Mouse (Mus musculus): Measurements from ENCODE around the gene Yjefn3.
"Not testable (repeated sequence)": the region's sequence is repeated elsewhere in the genome, so short reads cannot be mapped to it uniquely, and the experiment has no call there.

Gene Yjefn3

DNA sequence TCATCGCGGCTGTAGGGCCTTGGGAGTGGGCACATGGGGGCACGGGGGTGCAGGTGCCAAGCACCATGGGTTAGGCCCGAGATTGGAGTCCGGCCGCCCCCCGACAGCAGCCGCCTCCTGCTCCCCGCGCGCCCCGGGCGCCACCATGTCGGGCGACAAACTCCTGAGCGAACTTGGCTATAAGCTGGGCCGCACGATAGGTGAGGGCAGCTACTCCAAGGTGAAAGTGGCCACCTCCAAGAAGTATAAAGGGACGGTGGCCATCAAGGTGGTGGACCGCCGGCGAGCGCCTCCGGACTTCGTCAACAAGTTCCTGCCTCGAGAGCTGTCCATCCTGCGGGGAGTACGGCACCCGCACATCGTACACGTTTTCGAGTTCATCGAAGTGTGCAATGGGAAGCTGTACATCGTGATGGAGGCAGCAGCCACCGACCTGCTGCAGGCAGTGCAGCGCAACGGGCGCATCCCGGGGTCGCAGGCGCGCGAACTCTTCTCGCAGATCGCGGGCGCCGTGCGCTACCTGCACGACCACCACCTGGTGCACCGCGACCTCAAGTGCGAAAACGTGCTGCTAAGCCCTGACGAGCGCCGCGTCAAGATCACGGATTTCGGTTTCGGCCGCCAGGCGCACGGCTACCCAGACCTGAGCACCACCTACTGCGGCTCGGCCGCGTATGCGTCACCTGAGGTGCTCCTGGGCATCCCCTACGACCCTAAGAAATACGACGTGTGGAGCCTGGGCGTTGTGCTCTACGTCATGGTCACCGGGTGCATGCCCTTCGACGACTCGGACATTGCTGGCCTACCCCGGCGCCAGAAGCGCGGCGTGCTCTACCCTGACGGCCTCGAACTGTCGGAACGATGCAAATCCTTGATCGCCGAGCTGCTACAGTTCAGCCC lies at the start of gene Yjefn3, which contains the start of the genes Tssk6 and Ndufa13:
TSS of gene Yjefn3 (minus strand) at position 550 of the 900 bp plus-strand sequence.
TSS of gene Tssk6 (plus strand) at position 22 of the 900 bp plus-strand sequence.
TSS of gene Ndufa13 (minus strand) at position 396 of the 900 bp plus-strand sequence.
- DNase-seq (ENCODE audit: low spot score in 2 of 2): peak in 1 of 2 experiments; percentile 32

DNA sequence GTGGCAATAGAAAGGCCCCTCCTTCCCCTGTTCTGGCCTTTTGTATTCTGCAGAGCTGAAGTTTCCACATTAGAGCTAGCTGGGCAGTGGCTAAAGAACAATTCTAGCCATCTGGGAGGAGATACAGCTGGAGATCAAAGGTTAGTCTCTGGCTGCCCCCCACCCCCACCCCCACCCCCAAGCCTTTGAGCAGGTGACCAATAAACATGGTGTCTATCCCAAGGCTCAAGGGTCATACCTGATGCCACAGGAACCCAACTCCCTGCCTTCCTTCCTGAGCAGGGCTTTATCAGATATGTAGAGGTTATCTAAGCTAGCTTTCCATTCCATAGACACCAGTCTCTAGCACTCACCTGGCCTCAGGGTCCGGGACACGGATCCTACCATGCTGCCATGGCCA lies 47.8 kb upstream of the Yjefn3 start:
- DNase-seq (ENCODE audit: low spot score in 2 of 2): no peak

DNA sequence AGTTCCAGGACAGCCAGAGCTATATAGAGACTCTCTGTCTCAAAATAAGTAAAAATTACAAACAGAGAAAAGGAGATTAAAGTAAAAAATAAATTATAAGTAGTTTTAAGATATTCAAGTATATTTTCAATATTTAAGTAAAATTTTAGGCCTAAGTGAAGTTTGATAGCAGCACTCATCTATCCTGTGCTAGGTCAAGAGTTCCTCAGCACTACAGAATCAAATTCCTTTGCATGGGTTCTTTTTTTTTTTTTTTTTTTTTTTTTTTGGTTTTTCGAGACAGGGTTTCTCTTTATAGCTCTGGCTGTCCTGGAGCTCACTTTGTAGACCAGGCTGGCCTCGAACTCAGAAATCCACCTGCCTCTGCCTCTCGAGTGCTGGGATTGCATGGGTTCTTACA lies 40.0 kb upstream of the Yjefn3 start:
- not testable (repeated sequence) for DNase-seq (ENCODE audit: low spot score in 2 of 2)

DNA sequence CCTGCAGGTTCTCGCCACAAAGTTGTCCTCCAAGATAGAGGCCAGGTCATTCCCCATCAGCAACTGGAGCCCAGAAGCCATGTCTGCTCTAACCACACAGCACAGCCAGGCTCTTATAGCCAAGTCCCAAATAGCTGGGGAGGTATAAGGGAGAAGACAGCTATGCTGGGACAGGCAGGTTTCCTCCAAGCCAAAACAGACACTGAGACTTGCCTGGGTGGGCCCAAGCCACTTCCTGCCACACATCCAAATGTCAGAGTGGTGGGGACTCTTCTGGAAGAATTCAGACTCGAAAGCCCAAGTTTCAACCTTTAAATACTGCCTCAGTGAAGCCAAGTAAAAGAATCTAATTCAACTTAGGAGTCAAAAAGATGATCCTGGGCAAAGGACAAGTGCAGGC lies 37.9 kb upstream of the Yjefn3 start:
- DNase-seq (ENCODE audit: low spot score in 2 of 2): no peak

DNA sequence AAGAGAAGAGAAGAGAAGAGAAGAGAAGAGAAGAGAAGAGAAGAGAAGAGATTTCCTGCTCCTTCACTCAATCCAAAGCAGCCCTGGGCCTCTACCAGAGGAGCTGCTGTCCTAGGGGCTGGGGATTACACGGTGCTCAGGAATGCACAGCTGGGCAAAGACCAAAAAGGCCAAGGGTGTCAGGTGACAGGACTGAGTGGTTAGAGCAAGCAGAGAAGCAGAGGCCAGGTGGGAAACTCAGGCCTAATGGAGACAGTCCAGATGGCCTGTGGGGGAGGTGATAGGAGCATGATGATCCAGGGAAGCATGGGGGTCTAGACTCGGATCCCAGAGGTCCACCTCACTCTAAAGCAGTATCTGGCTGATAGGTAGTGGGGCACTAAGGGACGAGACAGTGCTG lies 37.1 kb upstream of the Yjefn3 start:
- DNase-seq (ENCODE audit: low spot score in 2 of 2): no peak

DNA sequence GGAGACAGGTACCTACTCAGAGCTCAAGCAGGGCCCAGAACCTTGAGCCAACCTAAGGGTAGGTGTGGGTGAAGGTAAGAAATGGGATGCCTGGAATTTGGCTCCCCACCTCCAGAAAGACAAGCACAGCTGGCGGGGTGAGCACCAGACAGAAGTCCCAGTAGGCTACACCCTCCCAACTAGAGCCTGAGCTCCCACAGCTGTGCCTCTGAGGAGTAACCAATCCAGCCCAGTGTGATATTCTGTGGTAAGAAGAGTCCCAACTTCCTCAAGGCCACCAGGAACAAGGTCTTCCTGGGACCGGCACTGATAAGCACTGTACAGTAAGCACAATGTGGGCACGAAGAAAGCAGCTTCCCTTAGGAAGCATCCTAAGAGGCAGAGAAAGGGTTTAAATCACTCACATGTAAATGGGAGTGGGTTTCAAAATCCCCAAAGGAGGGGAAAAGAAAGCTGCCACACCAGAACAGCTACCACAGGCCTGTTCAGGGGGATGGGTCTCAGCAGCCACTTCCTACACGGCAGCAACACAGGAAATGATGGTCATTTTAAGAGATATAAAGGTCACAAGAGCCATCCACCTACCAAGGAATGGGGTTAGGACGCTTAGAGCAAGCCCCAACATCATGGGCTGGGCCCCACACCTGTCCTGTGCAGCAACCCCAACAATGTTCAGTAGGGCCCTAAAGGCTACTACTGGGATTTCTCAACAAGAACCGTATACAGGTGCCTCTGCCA lies 35.9 kb upstream of the Yjefn3 start:
- no peak for DNase-seq (ENCODE audit: low spot score in 2 of 2)

DNA sequence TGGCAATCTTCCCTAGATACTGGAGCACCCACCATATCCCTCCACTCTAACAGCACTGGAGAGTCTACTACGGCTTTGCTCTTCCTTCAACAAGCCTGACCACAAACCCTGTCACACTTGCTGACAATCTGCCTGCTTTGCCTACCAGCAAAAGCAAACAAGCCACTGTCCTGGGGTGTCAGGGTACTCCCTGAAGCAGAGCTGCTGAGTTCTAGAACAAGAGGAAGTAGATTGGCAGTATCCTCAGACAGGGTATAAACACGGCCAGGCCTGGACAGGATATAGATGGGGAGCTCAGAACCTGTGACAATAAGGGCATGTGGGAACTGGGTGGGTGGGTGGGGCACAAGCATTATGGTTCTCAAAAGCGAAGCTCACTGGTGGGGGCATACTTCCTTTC lies 35.0 kb upstream of the Yjefn3 start:
- no peak for DNase-seq (ENCODE audit: low spot score in 2 of 2)

DNA sequence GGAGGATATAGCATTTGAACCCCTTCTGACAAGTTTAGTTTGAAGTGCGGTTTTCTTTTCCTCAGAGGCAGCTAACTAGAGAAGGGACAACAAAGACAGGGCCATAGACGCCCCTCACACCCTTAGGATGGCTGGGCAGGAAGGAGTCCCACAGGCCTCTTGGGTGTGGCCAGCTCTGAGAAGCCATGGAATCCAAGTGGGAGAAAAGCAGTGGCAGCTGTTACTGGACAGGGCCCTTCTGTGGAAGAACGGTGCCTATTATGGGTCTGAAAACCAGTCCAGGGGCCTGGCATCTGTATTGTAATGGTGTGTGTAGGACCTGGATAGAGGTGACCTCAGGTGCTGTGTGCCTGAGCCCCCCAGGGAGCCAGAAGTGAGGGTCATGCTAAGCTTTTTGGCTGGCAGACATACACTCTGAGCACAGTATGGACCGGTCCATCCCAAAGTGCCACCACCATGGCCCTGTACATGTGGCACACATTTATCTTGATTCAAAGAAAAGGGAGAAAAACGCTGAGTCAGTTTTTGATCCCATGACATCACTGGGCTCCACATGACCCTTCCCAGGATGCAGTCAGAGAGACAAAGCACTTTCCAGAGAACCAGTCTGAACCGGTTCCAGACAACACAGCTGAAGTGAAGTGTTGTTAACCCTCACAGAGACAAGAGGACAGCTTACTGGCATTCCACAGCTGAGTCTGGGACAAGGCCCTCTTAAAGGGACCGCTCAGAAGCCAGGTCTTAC lies 33.7 kb upstream of the Yjefn3 start:
- DNase-seq (ENCODE audit: low spot score in 2 of 2): no peak

DNA sequence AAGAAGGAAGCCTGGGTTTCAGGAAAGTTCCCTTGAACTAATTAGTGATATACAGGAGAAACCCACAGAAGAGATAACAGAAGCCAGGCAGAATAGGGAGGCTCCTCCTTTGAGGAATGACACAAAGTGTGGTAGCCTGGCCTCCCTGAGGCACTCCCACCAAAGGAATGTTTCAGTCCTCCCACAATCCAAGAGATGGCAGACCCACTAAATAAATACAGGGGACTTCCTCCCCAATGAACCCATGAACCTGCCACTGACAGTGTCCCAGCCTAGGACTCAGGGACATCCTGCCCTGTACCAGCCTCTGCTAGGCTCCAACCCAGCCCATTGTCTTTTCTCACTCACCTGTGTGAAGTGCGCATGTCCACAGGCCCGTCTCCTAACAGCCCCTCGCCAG lies 32.9 kb upstream of the Yjefn3 start:
- DNase-seq (ENCODE audit: low spot score in 2 of 2): no peak

DNA sequence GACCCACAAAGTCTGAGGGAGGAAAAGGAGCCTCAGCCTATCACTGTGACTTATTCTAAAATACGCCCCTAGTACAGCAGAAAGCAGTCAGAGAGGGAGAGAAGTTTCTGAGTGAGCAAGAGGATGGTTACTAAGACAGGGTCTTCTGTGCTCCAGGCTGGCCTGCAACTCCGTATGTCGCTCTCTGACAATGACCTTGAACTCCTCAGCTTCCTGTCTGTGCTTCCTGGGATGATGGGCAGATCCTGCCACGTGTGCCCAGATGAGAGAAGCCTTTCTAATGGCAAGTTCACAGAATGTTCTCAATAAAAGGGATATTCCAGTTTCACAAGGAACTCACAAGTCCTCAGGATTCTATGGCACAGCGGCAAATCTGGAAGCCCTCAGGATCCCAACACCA lies 32.1 kb upstream of the Yjefn3 start:
- no peak for DNase-seq (ENCODE audit: low spot score in 2 of 2)

DNA sequence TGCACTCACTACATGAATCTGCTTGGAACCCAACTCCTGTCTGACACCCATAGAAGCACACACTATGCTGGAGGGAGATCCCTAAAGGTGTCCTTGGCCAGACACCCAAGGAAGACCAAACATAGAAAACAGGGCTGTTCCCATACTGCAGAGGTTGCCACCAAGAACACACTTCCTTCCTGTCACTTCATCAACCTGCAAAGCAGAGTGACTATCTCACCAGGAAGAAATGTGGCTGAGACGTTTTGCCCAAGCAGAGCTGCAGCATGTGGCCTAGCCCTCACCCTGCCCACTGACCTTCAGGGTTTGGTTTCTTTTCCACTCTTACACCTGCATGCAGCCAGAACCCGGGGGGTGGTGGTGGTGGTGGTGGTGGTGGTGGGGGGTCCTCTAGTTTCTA lies 31.3 kb upstream of the Yjefn3 start:
- DNase-seq (ENCODE audit: low spot score in 2 of 2): no peak

DNA sequence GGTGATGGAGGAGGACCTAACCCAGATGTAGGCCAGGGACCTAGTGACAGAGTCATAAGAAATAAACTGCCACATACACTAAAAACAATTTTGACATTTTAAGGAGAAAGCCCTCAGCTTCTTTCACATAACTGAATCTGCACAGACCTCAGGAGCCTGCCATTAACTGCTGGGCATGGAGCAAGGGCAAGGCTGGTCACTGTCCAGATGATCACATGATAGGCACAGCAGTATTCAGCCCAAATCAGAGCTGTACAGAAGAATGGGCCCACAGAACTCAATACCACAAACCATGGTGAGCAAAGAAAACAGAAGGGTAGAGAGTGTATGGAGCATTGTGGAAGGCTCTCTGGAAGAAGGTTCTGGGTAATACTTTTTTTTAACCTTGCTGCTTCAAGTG lies 24.4 kb upstream of the Yjefn3 start:
- no peak for DNase-seq (ENCODE audit: low spot score in 2 of 2)

DNA sequence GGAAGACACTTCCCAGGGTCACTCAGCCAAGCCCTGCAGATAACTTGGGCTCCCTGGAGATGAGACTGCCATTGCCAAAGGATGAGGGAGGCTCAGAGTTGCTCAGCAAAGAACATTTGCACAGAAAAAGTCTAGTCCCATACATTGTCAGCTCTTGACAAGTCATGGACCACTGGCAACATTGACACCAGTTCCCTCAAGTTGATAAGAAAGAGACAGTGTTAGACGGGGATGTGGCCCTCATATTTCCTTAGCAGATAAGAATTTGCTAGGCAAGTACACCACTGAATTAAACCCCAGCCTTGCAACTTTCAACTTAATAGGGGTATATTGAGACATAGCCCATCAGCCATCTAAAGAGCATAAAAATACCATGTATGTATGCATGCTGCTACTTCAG lies 21.5 kb upstream of the Yjefn3 start:
- DNase-seq (ENCODE audit: low spot score in 2 of 2): no peak

DNA sequence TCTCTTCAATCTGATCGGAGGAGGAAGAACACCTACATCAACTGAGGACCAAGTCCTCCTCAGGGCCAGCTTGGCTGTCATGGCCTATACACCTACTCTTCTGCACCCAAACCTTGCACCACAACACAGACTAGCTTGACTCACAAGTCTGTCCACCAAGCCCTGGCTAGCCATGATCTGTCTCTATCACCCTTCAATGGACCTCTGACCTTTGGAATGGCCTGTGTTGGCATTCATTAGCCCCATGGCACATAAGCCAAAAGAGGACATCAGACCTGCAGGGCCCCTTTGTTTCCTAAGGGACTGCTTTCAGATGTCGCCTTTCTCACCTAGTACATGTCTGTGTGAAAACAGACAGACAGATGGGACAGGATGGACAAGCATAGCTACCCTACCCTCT lies 18.6 kb upstream of the Yjefn3 start:
- DNase-seq (ENCODE audit: low spot score in 2 of 2): no peak

DNA sequence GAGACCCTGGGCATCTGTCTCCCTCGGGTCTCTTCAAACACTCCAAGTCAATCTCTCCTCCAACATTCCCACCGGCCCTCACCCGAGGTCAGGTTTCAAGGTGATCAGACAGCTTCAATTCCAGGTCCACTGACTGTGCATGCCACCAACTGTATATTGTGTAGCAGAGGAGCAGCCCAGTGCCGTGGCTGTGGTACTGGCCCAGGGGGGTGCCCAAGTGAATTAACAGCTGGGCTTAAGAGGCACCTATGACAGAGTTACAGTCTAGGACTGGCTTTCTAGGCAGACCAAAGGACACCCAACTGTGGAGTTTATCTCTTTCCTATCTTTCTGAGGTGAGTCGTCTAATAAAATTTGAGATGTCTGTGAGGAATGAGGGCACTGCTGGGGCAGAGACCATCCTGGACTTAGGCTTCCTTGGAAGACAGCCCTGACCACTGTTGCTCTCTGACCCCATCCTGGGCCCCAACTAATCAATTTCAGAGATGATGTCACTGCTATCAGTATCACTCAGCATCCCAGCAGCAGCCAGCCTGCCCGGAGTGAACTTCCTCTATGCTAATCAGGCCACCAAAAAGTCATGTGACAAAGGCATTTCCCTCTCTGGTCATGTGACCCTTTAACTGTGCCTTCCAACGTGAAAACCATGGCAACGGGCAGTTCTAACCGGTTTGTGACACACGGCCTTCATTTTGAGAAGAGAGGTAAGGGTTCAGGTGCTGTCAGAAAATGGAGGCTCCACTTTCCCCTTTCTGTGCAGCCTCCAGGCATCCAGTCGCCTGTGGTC lies 17.6 kb upstream of the Yjefn3 start:
- peak in 1 of 2 experiments; percentile 46 for DNase-seq (ENCODE audit: low spot score in 2 of 2)

DNA sequence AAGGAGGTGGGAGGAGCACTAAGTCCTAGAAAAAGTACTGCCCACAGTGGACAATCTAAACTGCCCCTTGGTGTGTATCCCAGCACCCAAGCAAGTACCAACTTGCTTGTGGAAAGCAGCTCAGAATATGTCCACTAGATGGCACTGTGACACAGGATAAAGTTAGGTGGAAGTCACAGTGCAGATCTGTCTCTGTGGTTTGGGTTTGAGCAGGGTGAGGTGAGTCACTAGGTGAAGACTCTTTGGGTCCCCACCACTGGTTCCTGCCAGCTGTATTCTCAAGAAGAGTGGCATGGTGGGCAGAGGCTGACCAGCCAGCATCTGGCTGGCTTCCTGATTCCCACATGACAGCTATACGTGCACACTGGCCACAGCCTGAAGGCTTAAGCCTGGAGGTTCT lies 16.5 kb upstream of the Yjefn3 start:
- DNase-seq (ENCODE audit: low spot score in 2 of 2): peak in 1 of 2 experiments; percentile 66

DNA sequence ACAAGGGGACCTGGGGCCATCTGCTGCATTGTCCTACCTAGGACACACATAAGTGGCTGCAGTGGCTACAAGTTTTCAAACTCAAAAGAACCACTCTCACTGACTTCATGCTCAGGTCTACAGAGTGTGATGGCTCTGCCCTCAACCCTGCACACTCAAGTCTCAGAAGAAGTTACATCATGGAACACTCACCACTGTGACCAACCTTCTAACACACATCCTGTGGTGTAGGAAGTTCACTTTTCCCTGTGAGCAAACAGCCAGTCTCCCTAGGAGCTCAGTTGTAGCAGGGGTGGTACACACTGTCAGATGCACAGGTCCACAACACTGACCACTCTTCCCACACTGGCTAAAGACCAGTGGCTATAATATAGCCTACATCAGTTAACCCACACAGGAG lies 16.0 kb upstream of the Yjefn3 start:
- DNase-seq (ENCODE audit: low spot score in 2 of 2): no peak

DNA sequence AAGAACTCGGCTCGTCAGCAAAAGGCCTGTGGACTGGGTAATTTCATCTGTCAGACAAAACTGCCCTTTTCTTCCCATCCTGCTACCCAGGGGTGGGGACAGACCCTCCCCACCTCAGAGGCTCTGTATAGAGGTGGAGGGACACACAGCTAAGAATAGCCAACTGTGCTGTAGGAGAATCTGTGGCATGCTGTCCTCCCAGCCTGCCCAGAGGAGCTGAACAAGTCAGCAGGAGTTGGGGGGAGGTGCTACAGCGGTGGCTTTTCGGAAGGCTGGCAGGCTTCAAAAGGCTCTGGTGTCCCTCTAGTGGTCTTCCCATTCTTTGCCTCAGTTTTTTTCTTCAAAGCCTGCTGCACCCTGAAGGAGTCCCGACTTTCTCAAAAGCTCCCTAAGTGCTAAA lies 13.2 kb upstream of the Yjefn3 start:
- DNase-seq (ENCODE audit: low spot score in 2 of 2): no peak

DNA sequence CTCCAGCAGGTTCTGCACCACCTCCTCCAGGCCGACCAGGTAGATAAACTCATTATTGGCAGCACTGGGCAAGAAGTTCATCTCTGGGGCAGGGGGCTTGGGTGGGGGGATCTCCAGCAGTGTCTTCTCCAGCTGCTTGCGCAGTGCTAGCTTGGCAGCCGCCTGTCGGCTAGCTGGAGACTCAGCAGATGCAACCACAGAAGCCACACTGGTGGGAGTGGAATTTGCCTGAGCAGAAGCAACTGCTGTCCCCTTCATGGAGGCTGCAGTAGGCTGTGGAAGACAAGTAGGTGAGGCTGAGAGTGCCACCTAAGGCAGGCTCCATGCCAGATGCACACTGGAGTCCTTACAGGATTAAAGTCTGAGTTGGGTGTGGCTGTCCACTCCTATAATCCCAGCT lies 12.0 kb upstream of the Yjefn3 start:
- DNase-seq (ENCODE audit: low spot score in 2 of 2): no peak

DNA sequence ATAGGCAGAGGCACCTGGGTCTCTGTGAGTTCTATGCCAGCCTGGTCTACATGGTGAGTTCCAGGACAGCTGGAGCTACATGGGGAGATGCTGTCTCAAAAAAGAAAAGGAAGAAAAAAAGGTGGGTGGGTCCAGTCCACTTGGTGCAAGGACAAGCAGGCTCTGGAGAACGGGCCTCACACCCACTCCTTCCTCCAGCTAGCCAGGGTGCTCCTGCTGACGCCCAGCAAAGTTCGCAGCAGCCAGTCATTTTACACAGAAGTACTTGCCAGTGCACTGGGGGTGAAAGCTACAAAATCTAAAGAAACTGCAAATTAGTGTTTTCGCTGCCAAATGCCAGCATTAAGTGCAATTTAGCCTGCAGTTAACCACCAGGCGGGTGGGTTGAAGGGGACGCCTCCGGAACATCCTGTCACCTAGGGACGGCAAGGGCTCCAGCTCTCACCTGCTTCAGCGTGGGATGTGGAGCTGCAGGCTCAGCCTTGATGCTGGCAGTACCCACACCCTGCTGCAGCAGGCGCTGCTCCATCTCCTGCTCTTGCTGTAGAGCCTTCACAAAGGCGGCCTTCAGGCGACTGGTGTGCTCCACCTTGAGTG lies 10.1 kb upstream of the Yjefn3 start:
- DNase-seq (ENCODE audit: low spot score in 2 of 2): no peak

DNA sequence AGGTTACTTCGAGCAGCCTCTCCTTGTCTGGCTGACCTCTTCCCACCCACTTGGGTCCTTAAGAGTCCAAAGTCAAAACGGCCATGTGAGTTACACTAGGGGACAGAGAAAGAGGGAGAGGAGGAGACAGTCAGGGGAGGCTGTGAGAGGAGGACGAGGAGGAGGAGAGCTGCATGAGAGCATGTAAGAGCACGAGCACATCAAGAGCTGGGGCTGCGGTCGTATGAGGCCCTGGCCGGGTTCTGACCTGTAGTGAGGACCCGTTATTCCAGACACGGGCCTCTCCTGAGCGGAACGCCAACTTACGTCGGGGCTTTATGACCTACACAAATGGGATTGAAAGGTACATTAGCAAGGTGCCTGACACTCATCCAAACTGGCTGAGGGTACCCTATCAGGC lies 9.4 kb upstream of the Yjefn3 start:
- DNase-seq (ENCODE audit: low spot score in 2 of 2): no peak

Data from frontal cortex, postnatal 14 days (tissue).